Mouse (Mus musculus) gastrocnemius, postnatal 25 days (tissue): ENCODE data around the gene Krt81. TPM values are rescaled to one million over a fixed set of nuclear protein-coding genes. Genes with fewer than 3 reads are reported as not detected.
A peak's percentile ranks its signal among the peaks of the same experiment; 100 is the strongest.

ENCODE experiments used
- DNase-seq: peaks from one replicate; pipeline ENCODE4 v3.0.0; 2022
- long read RNA-seq, 2 experiments: library from polyadenylated mRNA; stranded (forward); transcript quantifications; one replicate each; pipeline ENCODE4 v2.0.0; 2021
- total RNA-seq, 2 experiments: library from RNA; stranded (reverse); gene quantifications; 1 replicate in 1 of 2; 2 replicates in 1 of 2; pipeline ENCODE4 v1.2.3; 2021

Krt81 gene
- not detected for total RNA-seq
- long read RNA-seq, experiment 1: 0 reads
- long read RNA-seq, experiment 2: 0 reads

DNA sequence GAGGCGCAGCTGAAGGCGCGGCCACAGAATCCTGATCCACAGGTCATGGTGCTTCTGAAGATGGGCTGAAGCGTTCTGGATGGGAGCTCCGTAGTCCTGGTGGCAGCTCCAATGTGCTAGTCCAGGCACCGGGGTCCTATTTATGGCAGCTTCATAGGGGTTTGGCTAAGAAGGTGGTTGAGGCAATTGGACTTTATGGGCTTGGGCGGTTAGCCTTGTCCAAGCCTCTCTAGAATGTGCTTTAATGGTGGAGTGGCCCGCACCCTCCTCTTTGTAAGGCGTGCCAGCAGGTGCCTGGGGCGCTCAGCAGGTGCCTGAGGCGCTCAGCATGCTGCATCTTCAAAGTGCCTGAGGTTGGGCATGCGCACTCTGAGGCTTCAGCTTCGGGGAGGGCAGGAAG lies at the start of gene Krt81:
Gene Krt81, minus strand, starts transcription at position 101 of the 400 bp plus-strand sequence.
- DNase-seq: no peak

DNA sequence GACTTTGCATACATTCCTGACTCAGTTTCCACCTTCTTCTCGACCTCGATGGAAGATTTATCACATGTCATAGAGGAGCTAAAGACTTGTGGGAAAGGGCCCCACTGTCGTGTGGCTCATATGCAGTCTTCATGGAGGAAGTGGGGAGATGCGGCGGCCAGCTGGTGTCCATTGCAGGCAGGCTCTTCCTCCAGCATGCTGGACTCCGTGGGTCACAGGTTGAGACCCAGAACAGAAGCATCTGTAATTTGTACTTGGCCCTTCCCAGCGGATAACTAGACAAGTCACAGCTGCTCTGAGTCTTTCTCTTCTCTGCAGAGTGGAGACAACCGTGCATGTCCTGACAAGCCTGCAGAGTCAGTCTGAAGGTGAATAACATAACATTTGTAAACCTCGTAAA lies 44.7 kb upstream of the Krt81 start:
- no peak for DNase-seq

DNA sequence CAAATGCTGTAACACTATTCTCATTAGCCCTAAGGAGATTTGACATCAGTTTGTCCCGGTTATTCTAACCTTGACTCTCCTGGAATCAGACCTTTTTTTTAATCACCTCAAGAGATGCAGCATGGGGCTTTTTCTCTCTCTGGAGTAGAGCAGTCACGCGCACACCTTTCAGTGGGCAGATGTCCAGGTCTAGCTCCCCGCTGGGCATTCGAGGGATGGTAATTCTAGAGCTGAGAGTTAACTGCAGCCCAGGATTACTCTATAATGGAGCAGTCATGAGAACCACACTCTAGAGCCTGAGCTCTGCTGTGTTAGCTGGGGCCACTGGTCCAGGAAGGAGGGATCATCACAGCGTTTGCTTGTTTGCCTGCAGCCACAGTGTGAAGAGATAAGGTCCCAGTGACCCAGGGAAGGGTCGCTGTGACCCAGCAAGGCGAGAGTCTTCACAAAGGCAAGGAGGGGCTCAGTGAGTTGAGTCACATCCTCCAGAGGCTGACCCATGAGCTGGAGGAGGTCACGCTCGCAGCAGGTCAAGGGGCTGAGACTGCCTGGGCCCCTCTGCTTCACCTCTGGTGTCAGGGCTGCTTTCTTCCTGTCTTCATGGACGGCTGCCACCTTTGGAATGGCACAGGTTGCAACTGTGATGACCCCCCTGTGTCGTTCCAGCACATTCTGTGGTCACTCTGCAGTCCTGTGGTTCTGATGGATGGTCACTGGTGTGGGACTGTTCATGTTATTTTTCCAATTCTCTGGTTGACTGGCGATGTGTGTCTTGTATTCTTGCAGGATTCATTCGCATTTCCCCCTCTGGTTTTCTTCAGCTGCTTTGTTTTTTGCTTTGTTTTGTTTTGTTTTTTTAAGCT lies 43.6 kb upstream of the Krt81 start:
- no peak for DNase-seq

DNA sequence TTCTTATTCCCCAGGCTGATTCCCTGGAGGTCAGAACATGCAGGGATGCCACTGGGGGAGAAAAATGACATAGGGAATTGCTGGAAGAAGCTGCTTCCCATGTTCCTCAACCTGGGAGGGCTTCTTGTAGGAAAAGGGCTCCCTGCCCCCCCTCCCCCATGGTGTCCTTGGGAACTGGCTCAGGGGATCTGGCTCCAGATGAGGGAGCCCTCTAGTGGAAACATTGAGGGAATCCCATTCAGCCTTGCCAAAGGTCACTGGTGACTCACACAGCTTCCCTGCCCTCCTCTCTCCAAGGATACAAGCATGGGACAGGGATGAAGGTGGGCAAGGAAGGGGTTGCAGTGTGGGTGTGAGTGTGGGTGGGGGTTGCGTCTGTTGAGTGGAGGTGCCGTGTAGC lies 33.6 kb upstream of the Krt81 start:
- DNase-seq: peak; percentile 22

DNA sequence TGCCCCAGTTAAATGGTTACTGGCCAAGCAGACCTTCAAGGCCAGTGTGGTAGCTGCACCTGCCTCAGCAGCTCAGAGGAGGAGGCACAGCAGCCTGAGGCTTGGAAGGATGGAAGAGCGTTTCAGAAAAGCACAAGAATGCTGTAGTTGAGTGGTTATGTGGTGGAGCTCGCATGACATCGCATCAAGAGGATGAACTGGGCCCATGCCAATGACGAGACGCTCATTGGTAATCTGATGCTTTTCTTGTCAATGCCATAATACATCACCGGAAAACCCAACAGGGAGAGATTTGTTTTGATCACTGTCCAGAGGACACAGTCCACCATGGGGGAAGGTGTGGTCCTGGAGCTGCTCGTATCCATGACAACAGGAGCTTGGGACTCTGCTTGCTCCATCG lies 31.7 kb upstream of the Krt81 start:
- DNase-seq: no peak

DNA sequence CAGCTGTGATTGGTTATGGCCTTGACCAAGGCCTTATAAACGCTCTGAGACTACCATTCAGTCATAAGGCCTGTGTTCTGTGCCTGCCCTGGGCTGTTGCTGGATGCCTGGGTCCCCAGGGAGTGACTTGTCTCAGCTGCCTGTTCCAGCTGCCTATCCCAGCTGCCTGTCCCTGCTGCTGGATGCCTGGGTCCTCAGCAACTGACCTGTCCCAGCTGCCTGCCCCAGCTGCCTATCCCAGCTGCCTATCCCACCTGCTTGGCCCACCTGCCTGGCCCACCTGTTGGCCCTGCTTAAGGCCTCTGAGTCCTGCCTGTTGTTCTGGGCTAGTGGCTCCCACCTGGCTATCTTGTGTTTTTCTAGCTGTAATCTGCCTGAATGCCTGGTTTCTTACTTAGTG lies 30.7 kb upstream of the Krt81 start:
- DNase-seq: peak; percentile 14

DNA sequence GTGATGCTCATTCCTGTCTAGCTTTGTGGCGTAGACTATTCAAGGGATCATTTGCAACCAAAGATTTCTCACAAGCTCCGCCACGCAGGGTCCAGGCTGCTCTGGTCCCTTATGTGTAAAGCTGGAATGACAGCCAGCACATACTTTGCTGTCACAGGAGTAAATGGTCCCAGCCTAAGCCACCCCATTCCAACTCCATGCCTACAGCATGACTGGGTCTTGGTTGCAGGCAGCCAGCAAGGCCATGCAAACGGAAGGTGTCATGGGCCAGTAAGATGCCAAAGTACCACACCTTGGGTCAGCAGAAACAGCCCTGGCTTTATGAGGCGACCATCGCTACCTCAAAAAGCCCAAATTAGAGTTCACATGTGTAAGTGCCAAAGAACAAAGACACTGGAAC lies 30.2 kb upstream of the Krt81 start:
- DNase-seq: no peak

DNA sequence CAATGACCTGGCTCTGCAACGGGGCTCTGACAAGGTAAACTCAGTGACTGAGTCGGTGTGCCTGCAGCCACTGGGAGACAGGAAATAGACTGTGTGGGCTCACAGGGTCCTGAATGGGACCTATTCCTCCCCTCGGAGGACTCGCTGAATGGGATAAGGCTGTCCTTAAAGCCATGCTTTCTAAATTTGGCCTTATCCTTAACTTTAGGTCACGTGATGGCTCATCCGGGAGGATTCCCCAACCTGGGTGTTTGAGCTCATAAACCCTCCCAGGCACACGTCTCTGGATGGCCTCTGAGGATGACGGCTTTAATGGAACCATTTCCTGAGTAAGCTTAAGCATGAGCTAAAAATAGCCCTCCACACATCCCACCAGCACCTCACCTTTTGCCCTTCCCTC lies 29.2 kb upstream of the Krt81 start:
- DNase-seq: no peak

DNA sequence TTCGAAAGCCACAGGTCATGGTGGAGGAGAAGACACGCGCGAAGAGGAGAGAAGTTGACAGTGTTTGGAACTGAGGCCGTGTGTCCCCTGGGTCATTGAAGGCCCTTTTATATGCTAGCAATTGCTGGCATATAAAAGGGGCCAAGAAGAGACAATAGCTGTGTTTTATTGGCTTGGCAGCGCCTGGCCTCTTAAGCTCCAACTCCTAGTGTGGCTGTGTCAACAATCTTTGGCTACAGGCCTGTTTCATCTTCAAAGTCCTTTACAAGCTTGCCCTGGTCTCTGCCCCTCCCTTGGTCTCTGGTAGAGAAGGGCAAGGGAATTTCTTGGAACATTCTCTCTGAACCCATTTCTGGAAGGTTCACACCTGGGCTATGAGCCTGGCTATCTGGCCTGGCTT lies 27.9 kb upstream of the Krt81 start, which contains the start of gene Krt83:
Gene Krt83, minus strand, starts transcription at position 82 of the 400 bp plus-strand sequence.
- no peak for DNase-seq

DNA sequence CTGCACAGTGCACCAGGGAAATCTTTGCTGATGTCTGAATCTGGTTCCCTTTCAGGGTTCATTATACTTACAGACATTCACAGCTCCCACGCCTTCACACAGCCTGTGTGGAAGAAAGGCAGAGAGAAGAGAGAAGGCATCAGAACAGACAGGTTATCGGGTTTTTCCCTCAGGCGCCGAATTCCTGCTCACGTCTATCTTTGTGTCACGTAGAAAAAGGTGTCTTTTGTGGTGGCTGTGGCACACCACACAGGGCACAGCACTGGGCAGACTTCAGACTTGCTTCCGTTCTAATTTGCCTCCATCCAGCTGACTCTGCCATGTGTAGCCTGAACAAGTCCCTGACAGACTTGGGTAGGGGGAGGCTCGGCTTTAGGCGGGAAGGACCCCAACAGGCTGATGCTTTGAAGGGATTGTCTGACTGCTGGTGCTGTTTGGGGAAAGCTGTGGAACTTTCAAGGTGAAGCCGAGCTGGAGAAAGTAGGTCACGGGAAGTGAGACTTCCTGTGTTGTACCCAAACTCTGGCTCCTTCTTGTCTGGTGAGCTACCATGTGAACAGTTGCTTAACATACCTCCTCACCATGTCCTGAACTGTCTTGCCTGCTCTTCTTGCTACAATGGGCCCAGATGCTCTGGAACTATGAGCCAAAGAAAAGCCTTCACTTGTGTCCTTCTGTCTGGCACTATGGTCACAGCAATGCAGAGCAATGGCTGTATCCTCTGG lies 22.5 kb upstream of the Krt81 start:
- DNase-seq: no peak

DNA sequence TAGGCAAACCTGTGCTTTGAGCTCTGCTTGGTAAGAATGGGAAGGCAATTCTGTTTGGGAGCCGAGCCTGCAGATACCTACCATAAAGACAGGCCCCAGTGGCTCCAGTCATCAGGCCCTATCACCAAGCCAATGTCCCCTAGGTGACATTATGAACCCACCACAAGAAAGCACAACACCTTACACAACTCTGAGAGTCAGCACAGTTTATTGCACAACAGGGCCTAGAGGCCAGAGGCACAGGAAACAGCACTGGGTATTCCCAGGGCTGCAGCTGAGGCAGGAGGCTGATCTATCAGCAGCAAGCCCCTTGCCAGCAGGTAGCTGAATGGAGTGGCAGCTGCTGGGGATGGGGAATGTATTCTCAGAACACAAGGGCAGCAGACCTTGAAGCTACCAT lies 21.4 kb upstream of the Krt81 start:
- no peak for DNase-seq

DNA sequence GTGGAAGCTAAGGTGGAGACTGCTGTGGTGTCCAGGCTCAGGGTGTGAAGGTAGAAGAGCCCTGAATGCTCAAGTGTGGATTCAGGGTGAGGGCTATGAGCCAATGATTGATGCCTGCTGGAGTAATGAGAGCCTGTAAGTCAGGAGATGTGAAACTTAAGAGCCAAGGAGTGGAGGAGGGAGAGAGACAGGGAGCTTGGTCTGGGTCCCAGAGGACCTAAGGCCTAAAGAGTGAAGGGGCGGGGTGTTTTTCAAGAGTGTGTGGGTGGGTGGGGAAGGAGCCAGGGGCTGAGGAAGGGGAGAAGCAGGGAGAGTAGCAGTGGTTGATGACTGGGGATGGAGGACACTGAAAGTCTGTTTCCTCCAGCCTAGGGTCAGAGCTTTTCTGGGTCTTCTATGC lies 20.1 kb upstream of the Krt81 start:
- DNase-seq: no peak

DNA sequence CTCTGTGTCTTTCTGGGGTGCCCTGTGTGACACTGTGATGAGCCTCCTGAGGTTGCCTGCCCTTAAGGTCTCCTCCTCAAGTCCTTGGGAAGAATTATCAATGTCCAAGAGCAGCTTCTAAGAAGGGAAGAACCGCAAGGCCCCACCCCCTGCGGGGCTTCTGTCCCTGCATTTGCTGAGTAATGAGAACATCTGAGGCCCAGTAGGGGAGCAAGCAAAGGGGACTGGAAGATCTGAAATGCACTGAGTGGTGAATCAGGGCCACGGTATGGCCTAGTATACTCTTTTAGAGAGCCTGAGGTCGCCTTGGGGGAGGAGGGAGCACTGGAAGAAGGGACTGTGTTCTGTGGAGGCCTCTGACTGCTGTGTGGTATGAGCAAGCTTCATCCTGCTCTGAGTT lies 18.5 kb upstream of the Krt81 start:
- no peak for DNase-seq

DNA sequence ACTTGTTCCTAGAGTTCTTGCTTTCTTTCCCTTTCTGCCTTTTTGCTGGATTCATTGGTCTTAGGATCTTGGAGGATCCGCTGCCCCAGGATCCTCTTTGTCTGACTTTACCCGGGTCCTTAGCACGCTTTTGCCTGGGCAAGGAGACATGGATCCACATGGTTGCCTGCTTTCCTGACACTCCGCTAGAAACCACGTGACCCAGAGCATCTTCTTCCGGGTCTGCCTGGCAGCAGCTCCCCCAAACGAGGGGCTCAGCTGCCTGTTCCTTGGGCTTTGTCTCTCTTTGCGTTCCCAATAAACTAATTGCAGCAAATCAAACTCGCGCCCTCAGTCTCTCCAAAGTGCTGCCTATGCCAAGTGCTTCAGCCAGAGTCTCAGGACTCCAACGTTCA lies 16.1 kb upstream of the Krt81 start:
- DNase-seq: no peak

DNA sequence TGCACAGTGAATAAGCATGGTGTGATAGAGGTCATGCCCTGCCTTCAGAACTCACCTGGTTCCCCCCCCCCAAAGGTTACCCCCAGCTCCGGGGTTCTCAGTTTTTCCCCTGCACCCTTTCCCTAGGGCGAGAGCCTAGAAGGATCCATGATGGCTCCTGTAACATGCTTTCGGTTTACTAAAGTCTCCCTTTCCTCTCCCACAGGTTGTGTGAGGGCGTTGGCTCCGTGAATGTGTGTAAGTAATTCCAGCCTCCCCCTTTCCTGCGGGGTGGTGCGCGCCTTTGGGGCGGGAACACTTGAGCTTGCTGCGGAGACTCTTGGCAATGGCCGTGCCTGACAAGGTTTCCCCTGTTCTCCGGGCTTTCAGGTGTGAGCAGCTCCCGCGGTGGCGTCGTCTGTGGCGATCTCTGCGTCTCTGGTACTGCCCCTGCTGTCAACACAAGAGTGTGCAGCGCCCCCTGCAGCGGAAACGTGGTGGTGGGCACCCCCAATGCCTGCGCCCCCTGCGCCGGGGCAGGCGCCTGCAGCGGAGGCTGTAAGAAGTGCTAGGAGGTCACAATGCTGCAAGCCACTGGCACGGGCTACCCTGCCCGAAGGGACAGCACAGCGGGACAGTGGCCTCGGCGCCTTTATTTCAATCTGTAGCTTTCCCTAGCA lies 15.6 kb upstream of the Krt81 start:
- DNase-seq: peak; percentile 26

DNA sequence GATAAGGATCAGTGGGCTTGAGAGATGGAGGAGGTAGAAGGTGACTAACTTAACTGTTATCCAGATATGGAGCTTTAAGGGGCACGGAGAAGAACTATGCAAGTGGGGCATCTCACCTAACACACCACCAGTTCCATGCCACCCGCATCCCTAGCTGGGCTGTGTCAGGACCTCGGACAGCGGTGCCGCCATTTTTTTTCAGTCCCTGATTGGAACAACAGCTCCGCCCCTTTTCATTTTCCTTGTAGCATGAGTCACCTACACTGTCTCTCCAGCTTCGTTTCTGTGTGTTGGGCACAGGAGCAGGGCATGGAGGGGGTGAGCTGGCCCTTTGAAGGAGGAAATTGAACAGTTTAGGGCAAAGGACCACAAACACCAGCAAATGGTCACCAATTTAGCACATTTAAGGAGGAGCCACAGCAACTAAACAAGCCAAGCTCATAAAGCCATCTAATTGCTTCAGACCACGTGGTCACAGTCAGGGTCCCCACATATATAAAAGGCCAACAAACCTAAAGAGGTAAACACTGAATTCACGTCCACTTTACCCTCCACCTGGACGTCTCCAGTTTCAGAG lies 9.5 kb upstream of the Krt81 start, which contains the start of gene Krt86:
Gene Krt86, plus strand, starts transcription at position 527 of the 577 bp plus-strand sequence.
- DNase-seq: no peak

DNA sequence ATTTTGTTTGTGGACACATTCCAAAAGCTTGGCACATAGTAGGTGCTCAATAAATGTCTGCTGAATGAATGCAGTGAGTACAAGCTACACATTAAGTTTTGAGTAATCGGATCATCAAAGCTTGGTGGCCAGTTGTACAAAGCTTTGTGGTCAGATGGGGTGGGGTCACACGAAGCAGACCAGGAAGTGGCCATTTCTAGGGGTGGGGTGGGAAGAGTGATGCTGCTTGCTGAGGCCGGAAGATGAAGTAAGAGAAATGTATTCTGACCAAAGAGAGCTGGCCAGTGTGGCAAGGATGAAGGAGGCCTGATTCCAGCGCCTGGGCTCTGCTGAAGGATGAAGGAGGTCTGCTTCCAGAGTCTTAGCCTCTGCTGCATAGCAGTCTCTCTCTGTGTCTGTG lies 5.5 kb upstream of the Krt81 start:
- no peak for DNase-seq

DNA sequence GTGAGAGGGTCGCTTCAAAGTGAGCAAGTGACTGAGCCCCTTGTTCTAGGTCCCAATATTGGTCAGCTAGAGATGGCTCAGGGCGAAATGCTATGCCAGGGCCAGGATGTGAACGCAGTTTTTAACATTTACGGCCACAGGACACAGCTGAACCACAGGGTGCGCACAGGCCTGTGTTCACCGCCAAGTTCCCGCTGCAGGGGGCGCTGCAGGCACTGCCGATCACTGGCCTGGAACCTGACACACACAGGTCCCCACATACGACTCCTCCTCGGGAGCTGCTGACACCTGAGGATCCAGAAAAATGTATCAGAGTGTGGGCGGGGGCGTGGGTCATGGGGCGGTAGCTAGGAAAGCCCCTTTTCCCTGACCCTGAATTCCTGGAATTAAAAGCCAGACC lies 4.3 kb downstream of the Krt81 start:
- DNase-seq: no peak

DNA sequence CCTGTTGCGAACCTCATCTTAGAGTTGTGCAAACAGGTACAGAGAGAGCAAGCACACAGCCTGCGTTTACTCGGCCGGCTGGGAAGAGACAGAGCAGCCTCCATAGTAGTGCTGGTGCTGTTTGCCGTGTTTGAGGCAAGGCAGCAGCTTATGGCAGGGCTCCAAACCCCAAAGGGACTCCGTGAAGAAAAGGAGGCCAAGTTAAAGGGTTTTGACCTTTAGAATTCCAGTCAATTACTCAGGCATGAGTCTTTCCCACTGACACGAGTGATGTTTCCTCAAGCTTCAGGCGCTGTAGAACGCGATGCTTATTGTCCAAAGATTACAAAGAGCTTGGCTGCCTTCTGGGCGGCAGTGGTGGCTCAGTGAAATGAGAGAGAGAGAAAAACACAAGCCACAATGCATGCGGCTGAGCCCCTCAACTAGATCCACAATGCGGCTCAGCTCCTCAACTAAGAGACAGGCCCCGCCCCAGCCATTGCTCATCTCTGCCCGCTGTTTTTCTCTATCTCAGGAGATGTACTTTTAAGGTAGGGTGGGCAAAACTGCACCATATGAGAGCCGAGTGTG lies 5.1 kb downstream of the Krt81 start:
- DNase-seq: no peak

DNA sequence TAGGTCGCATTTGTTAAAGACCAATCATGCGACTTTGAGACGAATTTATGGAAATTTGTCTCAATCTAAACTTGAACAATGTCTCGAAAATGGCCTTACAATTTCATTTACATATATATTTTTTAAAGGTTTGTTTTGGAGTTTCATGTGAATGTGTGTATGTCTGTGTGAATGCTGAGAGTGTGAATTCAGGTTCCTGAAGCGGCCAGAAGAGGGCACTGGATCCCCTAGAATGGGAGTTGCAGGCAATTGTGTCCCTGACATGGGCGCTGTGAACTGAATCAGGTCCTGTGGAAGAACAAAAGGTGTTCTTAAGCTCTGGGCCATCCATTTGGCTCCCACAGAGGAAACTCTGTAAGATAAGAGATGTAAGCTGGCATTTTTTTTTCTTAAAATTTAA lies 7.7 kb downstream of the Krt81 start:
- DNase-seq: no peak

DNA sequence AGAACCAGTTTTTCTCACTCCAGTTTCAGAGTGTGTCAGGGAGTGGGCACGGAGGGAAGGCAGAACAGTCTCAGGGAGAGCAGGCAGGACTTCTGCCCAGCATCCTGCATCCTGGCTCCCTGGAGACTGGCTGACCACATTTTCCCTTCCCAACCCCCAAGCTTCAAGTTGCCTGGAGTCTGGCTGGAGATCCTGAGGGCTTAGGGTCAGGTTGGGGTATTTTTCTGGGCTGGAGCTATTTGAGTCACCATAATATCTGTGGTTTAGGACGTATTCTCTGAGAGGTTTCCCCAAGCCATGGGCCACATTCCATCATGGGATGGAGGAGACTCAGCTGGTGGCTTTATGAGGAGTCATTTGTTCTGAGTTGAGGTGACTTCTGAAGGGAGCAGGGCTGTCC lies 8.3 kb downstream of the Krt81 start:
- no peak for DNase-seq

DNA sequence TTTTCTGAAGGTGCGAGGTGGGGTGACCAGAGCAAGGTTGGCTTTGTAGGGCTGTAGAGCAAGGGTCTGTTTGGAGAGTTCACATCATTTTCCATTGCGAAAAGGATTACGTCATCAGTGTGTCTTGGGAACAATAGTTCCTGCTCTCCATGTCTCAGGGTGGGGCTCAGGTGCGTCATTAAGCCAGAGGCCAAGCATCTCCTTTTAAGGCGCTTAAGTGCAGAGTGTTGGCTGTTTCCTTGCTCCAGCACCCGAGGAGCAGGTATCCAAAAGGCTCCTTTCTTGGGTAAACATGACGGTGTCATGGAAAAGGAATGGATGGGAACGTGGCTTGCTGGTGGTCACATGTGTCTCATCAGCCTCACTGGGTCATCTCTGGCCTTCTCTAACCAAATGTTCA lies 8.8 kb downstream of the Krt81 start:
- DNase-seq: no peak
